Mouse (Mus musculus): ENCODE results near the gene Keap1. TPM values are rescaled to one million over a fixed set of nuclear protein-coding genes. Genes with fewer than 3 reads are reported as not detected.
A peak's percentile ranks its signal among the peaks of the same experiment; 100 is the strongest.

Gene Keap1
- polyA plus RNA-seq, 1 experiment from 2014 or later, result 22.3 TPM

DNA sequence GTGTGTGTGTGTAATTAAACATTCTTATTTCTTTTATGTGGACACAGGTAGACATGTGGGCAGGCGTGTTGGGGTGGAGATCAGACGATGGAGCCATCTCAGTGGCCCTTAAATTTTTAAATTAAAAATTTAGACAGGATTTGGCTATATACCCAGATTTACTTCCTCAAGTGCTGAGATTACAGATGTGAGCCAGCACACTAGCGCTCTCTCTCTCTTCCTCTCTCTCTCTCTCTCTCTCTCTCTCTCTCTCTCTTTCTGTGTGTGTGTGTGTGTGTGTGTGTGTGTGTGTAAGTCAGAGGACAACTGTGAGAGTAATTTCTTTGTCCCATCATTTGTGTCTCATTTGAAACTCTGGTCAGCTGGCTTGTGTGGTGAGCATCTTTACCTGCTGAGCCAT, 48.5 kb downstream of the Keap1 start:
- WGBS (ENCODE audit: insufficient replicate concordance), result 90% methylated on average over 3 of the region's 3 CpGs
- Histone ChIP-seq H3K27ac (ENCODE audit: low read depth, low read length) (no peak overlapping the region), H3K27me3 (ENCODE audit: control insufficient read depth, insufficient read depth, low read length) (no peaks in the 10 kb centered on the region), H3K4me3 (ENCODE audit: low read depth, low read length) (no peak overlapping the region), H3K4me2 (no peak overlapping the region), H3K4me1 (ENCODE audit: control insufficient read depth, insufficient read depth, low read length) (peaks cover 7% of the 10 kb centered on the region; the same call in 1 of the 2 replicates), H3K9me3 (replicated peaks; ENCODE audit: control insufficient read depth, low read length) (no peaks in the 10 kb centered on the region), H3K36me3 (ENCODE audit: control insufficient read depth, insufficient read depth, low read length) (peaks cover 3% of the 10 kb centered on the region; the same call in 1 of the 2 replicates), H3K9ac (ENCODE audit: low read depth, low read length) (no peak overlapping the region)
- no peak for ATAC-seq (replicated peaks; ENCODE audit: insufficient number of reproducible peaks, low FRiP score, low TSS enrichment)

GRCm38 (mm10) chr9:21189905-21190304, 49.3 kb downstream of the Keap1 start:
- Histone ChIP-seq H3K9me3 (replicated peaks; ENCODE audit: control insufficient read depth, low read length) (no peaks in the 10 kb centered on the region), H3K27ac (ENCODE audit: low read depth, low read length) (no peak overlapping the region), H3K4me3 (ENCODE audit: low read depth, low read length) (no peak overlapping the region), H3K36me3 (ENCODE audit: control insufficient read depth, insufficient read depth, low read length) (peaks cover 3% of the 10 kb centered on the region; the same call in 1 of the 2 replicates), H3K27me3 (ENCODE audit: control insufficient read depth, insufficient read depth, low read length) (no peaks in the 10 kb centered on the region), H3K4me1 (ENCODE audit: control insufficient read depth, insufficient read depth, low read length) (peaks cover 12% of the 10 kb centered on the region), H3K4me2 (no peak overlapping the region), H3K9ac (ENCODE audit: low read depth, low read length) (no peak overlapping the region)
- 45% methylated on average over 7 of the region's 7 CpGs for WGBS (ENCODE audit: insufficient replicate concordance)
- ATAC-seq (replicated peaks; ENCODE audit: insufficient number of reproducible peaks, low FRiP score, low TSS enrichment), result no peak

- Histone ChIP-seq H3K4me2 (no peak overlapping the region), H3K4me1 (ENCODE audit: control insufficient read depth, insufficient read depth, low read length) (peaks cover 27% of the 10 kb centered on the region), H3K27me3 (ENCODE audit: control insufficient read depth, insufficient read depth, low read length) (no peaks in the 10 kb centered on the region; the same call in 1 of the 2 replicates), H3K27ac (ENCODE audit: low read depth, low read length) (no peak overlapping the region), H3K9ac (ENCODE audit: low read depth, low read length) (no peak overlapping the region), H3K9me3 (replicated peaks; ENCODE audit: control insufficient read depth, low read length) (no peaks in the 10 kb centered on the region), H3K4me3 (ENCODE audit: low read depth, low read length) (no peak overlapping the region), H3K36me3 (ENCODE audit: control insufficient read depth, insufficient read depth, low read length) (no peaks in the 10 kb centered on the region)
- 76% methylated on average over 5 of the region's 5 CpGs for WGBS (ENCODE audit: insufficient replicate concordance)
- no peak for ATAC-seq (replicated peaks; ENCODE audit: insufficient number of reproducible peaks, low FRiP score, low TSS enrichment)
Measured at GRCm38 (mm10) chr9:21185436-21185835, 53.7 kb downstream of the Keap1 start.

DNA sequence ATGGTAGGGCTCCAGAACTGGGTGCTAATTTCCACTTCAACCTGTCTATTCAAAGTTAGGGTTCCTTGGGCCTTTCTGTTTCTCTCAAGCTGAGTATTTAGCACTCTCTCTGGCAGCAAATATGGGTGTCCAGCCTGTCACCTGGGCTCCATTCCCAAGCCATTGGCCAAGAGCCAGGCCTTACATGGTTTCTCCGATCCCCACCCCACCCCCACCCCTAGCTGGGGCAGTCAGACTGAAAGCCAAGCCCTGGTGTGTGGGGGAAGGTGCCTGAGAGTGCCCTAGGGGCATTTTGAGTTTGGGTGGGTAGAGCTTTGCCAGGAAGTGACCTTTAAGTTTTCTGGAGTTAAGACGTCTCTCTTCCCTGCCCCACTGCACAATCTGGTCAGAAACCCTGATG, 54.4 kb downstream of the Keap1 start:
- Histone ChIP-seq H3K4me1 (ENCODE audit: control insufficient read depth, insufficient read depth, low read length) (peaks cover 29% of the 10 kb centered on the region), H3K36me3 (ENCODE audit: control insufficient read depth, insufficient read depth, low read length) (no peaks in the 10 kb centered on the region), H3K9ac (ENCODE audit: low read depth, low read length) (no peak overlapping the region), H3K9me3 (replicated peaks; ENCODE audit: control insufficient read depth, low read length) (no peaks in the 10 kb centered on the region), H3K4me2 (peak overlapping the region; percentile 78), H3K27ac (ENCODE audit: low read depth, low read length) (no peak overlapping the region), H3K27me3 (ENCODE audit: control insufficient read depth, insufficient read depth, low read length) (no peaks in the 10 kb centered on the region; the same call in 1 of the 2 replicates), H3K4me3 (ENCODE audit: low read depth, low read length) (peak overlapping the region; percentile 40)
- WGBS (ENCODE audit: insufficient replicate concordance), result 38% methylated on average over 2 of the region's 2 CpGs
- ATAC-seq (replicated peaks; ENCODE audit: insufficient number of reproducible peaks, low FRiP score, low TSS enrichment), result no peak

DNA sequence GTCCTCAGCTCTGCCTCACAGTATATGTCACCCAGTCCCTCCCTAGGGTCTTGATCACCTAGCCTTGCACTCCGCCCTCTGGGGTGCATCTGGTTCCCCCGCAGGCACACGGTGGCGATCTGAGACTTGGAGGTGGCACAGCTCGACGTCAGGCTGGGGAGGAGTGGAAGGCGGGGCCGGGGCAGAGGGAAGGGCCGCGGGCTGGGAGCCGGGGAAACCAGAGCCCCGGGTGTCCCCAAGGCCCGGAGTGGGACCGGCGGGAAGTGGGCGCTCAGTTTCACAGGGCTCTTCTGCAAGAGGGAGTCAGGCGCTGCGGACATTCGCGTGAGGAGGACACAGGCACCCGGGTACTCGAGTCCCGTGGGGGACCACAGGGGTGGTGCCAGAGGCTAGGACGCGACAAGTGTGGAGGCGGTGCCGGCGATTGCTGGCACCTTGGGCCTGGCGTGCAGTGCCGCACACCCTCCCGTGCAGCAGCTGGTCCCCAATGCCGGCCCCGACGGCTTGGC, 55.2 kb downstream of the Keap1 start:
- WGBS (ENCODE audit: insufficient replicate concordance), result 6% methylated on average over 34 of the region's 34 CpGs
- H3K27ac ChIP-seq (ENCODE audit: low read depth, low read length), result no peak overlapping the region

DNA sequence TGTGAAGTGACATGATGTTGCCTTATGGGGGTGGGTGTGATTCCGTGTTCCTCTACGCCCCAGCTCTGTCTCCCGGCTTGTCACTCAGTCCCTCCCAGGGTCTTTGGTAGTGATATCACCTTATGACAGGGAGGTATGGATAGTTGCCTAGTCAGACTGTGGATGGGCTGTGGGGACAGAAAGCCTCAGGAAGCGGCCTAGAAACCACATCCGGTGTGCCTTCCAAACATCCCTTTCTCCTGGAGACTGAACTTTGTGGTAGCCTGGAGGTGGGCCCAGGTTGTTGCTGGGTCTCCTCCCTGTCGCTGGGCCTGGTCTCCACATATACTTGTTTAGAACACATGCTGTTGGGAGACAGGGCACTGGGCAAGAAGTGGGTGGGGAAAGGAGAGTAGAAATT, 55.7 kb downstream of the Keap1 start:
- Histone ChIP-seq H3K27ac (ENCODE audit: low read depth, low read length) (no peak overlapping the region), H3K9ac (ENCODE audit: low read depth, low read length) (no peak overlapping the region), H3K36me3 (ENCODE audit: control insufficient read depth, insufficient read depth, low read length) (no peaks in the 10 kb centered on the region), H3K9me3 (replicated peaks; ENCODE audit: control insufficient read depth, low read length) (no peaks in the 10 kb centered on the region), H3K27me3 (ENCODE audit: control insufficient read depth, insufficient read depth, low read length) (no peaks in the 10 kb centered on the region; the same call in 1 of the 2 replicates), H3K4me3 (ENCODE audit: low read depth, low read length) (no peak overlapping the region), H3K4me2 (peak overlapping the region; percentile 78; the same call in 1 of the 2 replicates), H3K4me1 (ENCODE audit: control insufficient read depth, insufficient read depth, low read length) (peaks cover 29% of the 10 kb centered on the region)
- no peak for ATAC-seq (replicated peaks; ENCODE audit: insufficient number of reproducible peaks, low FRiP score, low TSS enrichment)
- WGBS (ENCODE audit: insufficient replicate concordance), result 79% methylated on average over 6 of the region's 6 CpGs

More for the DNA sequence above, 55.2 kb downstream of the Keap1 start:
- Histone ChIP-seq H3K4me2 (peak overlapping the region; percentile 78), H3K4me1 (ENCODE audit: control insufficient read depth, insufficient read depth, low read length) (peaks cover 29% of the 10 kb centered on the region), H3K9ac (ENCODE audit: low read depth, low read length) (peak overlapping the region; percentile 68), H3K36me3 (ENCODE audit: control insufficient read depth, insufficient read depth, low read length) (no peaks in the 10 kb centered on the region), H3K4me3 (ENCODE audit: low read depth, low read length) (peak overlapping the region; percentile 40), H3K9me3 (replicated peaks; ENCODE audit: control insufficient read depth, low read length) (no peaks in the 10 kb centered on the region), H3K27me3 (ENCODE audit: control insufficient read depth, insufficient read depth, low read length) (no peaks in the 10 kb centered on the region; the same call in 1 of the 2 replicates)
- no peak for ATAC-seq (replicated peaks; ENCODE audit: insufficient number of reproducible peaks, low FRiP score, low TSS enrichment)

- Histone ChIP-seq H3K4me3 (ENCODE audit: low read depth, low read length) (peak overlapping the region; percentile 48), H3K9ac (ENCODE audit: low read depth, low read length) (peak overlapping the region; percentile 75), H3K4me2 (peak overlapping the region; percentile 71), H3K27me3 (ENCODE audit: control insufficient read depth, insufficient read depth, low read length) (no peaks in the 10 kb centered on the region; the same call in 1 of the 2 replicates), H3K4me1 (ENCODE audit: control insufficient read depth, insufficient read depth, low read length) (peaks cover 29% of the 10 kb centered on the region), H3K9me3 (replicated peaks; ENCODE audit: control insufficient read depth, low read length) (no peaks in the 10 kb centered on the region), H3K27ac (ENCODE audit: low read depth, low read length) (no peak overlapping the region; the same call in 1 of the 2 replicates), H3K36me3 (ENCODE audit: control insufficient read depth, insufficient read depth, low read length) (no peaks in the 10 kb centered on the region)
- 6% methylated on average over 42 of the region's 48 CpGs for WGBS (ENCODE audit: insufficient replicate concordance)
- ATAC-seq (replicated peaks; ENCODE audit: insufficient number of reproducible peaks, low FRiP score, low TSS enrichment), result 0 out of 2 replicates have a peak, but pooled peaks have one; percentile 20
Measured at GRCm38 (mm10) chr9:21181421-21182220, 57.5 kb downstream of the Keap1 start.

- ATAC-seq (replicated peaks; ENCODE audit: insufficient number of reproducible peaks, low FRiP score, low TSS enrichment), result no peak
- H3K36me3 ChIP-seq (ENCODE audit: control insufficient read depth, insufficient read depth, low read length), result no peaks in the 10 kb centered on the region
- no peak overlapping the region for H3K9ac ChIP-seq (ENCODE audit: low read depth, low read length)
- H3K27ac ChIP-seq (ENCODE audit: low read depth, low read length), result no peak overlapping the region
- no peak overlapping the region for H3K4me3 ChIP-seq (ENCODE audit: low read depth, low read length)
- no peak overlapping the region for H3K4me2 ChIP-seq
- WGBS (ENCODE audit: insufficient replicate concordance), result 48% methylated on average over 1 of the region's 1 CpGs
- no peaks in the 10 kb centered on the region for H3K9me3 ChIP-seq (replicated peaks; ENCODE audit: control insufficient read depth, low read length)
- no peaks in the 10 kb centered on the region; the same call in 1 of the 2 replicates for H3K27me3 ChIP-seq (ENCODE audit: control insufficient read depth, insufficient read depth, low read length)
- H3K4me1 ChIP-seq (ENCODE audit: control insufficient read depth, insufficient read depth, low read length), result peaks cover 24% of the 10 kb centered on the region
Measured at GRCm38 (mm10) chr9:21180841-21181240, 58.3 kb downstream of the Keap1 start.
